Mouse (Mus musculus): ENCODE data around the gene Psen2. TPM values are rescaled to one million over a fixed set of nuclear protein-coding genes. Genes with fewer than 3 reads are reported as not detected.

Gene Psen2
- total RNA-seq, 2 experiments from 2014 or later: 17.2 to 22.2 TPM

GRCm38 (mm10) chr1:180289788-180290187, 26.6 kb upstream of the Psen2 start:
- Histone ChIP-seq H3K4me3 (no peak overlapping the region), H3K27ac (no peak overlapping the region)
- TF ChIP-seq CTCF (conservative IDR thresholded peaks at IDR 0.05): no peak
- no peak for DNase-seq (ENCODE audit: low spot score in 2 of 2)

- no peak for DNase-seq (ENCODE audit: low spot score in 2 of 2)
- TF ChIP-seq CTCF (conservative IDR thresholded peaks at IDR 0.05): no peak
Measured at GRCm38 (mm10) chr1:180288872-180289468, 25.7 kb upstream of the Psen2 start.

GRCm38 (mm10) chr1:180288227-180288626, 25.0 kb upstream of the Psen2 start:
- TF ChIP-seq CTCF (conservative IDR thresholded peaks at IDR 0.05): no peak
- Histone ChIP-seq H3K4me3 (no peak overlapping the region), H3K27ac (no peak overlapping the region)
- no peak for DNase-seq (ENCODE audit: low spot score in 2 of 2)

More at GRCm38 (mm10) chr1:180288872-180289468, 25.7 kb upstream of the Psen2 start:
- H3K27ac ChIP-seq: no peak overlapping the region
- no peak overlapping the region for H3K4me3 ChIP-seq

- no peak overlapping the region for H3K27ac ChIP-seq
- TF ChIP-seq CTCF (conservative IDR thresholded peaks at IDR 0.05): no peak
- DNase-seq (ENCODE audit: low spot score in 2 of 2): no peak
- H3K4me3 ChIP-seq: no peak overlapping the region
Measured at GRCm38 (mm10) chr1:180286081-180286831, 23.0 kb upstream of the Psen2 start.

GRCm38 (mm10) chr1:180283813-180284768, 20.9 kb upstream of the Psen2 start:
- H3K27ac ChIP-seq: no peak overlapping the region
- peak; percentile 64 for TF ChIP-seq CTCF (conservative IDR thresholded peaks at IDR 0.05)
- DNase-seq (ENCODE audit: low spot score in 2 of 2): peak in 1 of 2 experiments; percentile 29

GRCm38 (mm10) chr1:180282581-180282980, 19.3 kb upstream of the Psen2 start:
- no peak for DNase-seq (ENCODE audit: low spot score in 2 of 2)
- Histone ChIP-seq H3K27ac (no peak overlapping the region), H3K4me3 (no peak overlapping the region)
- no peak for TF ChIP-seq CTCF (conservative IDR thresholded peaks at IDR 0.05)

More at GRCm38 (mm10) chr1:180283813-180284768, 20.9 kb upstream of the Psen2 start:
- no peak overlapping the region for H3K4me3 ChIP-seq

- no peak for DNase-seq (ENCODE audit: low spot score in 2 of 2)
- H3K27ac ChIP-seq: no peak overlapping the region
- peak overlapping the region; percentile 15; the same call in 1 of the 2 replicates for H3K4me3 ChIP-seq
- no peak for TF ChIP-seq CTCF (conservative IDR thresholded peaks at IDR 0.05)
Measured at GRCm38 (mm10) chr1:180279648-180280047, 16.4 kb upstream of the Psen2 start.

GRCm38 (mm10) chr1:180277563-180277962, 14.3 kb upstream of the Psen2 start:
- no peak overlapping the region for H3K27ac ChIP-seq
- no peak for DNase-seq (ENCODE audit: low spot score in 2 of 2)
- TF ChIP-seq CTCF (conservative IDR thresholded peaks at IDR 0.05): no peak
- H3K4me3 ChIP-seq: no peak overlapping the region

- Histone ChIP-seq H3K4me3 (no peak overlapping the region), H3K27ac (no peak overlapping the region)
- no peak for TF ChIP-seq CTCF (conservative IDR thresholded peaks at IDR 0.05)
- no peak for DNase-seq (ENCODE audit: low spot score in 2 of 2)
Measured at GRCm38 (mm10) chr1:180274725-180275308, 11.6 kb upstream of the Psen2 start.

- no peak overlapping the region for H3K4me3 ChIP-seq
- no peak for DNase-seq (ENCODE audit: low spot score in 2 of 2)
- no peak for TF ChIP-seq CTCF (conservative IDR thresholded peaks at IDR 0.05)
- H3K27ac ChIP-seq: no peak overlapping the region
Measured at GRCm38 (mm10) chr1:180269033-180269432, 5.8 kb upstream of the Psen2 start.

GRCm38 (mm10) chr1:180268249-180269031, 5.2 kb upstream of the Psen2 start:
- peak; percentile 89 to 96 for DNase-seq (ENCODE audit: low spot score in 2 of 2)
- peak; percentile 100 for TF ChIP-seq CTCF (conservative IDR thresholded peaks at IDR 0.05)
- no peak overlapping the region for H3K27ac ChIP-seq
- H3K4me3 ChIP-seq: no peak overlapping the region

- H3K27ac ChIP-seq: no peak overlapping the region
- TF ChIP-seq CTCF (conservative IDR thresholded peaks at IDR 0.05): no peak
- no peak for DNase-seq (ENCODE audit: low spot score in 2 of 2)
- no peak overlapping the region for H3K4me3 ChIP-seq
Measured at GRCm38 (mm10) chr1:180267151-180267550, 3.9 kb upstream of the Psen2 start.
